Mouse (Mus musculus): ENCODE data around the gene Prl3d1. TPM values are rescaled to one million over a fixed set of nuclear protein-coding genes. Genes with fewer than 3 reads are reported as not detected.
"Not testable (repeated sequence)": the region's sequence is repeated elsewhere in the genome, so short reads cannot be mapped to it uniquely, and the experiment has no call there.

The Prl3d1 gene
- total RNA-seq (2014; fragmentation: Nextera tagmentation) = not detected in 2 replicates
- not detected in 2 replicates for total RNA-seq (2017)

GRCm38 (mm10) chr13:27093890-27094289, at the start of gene Prl3d1:
TSS of gene Prl3d1 (plus strand) at chr13:27094190.
- not testable (repeated sequence) for ATAC-seq (replicated peaks; ENCODE audit: poor library complexity, severe bottlenecking)

GRCm38 (mm10) chr13:27057270-27057669, 36.7 kb upstream of the Prl3d1 start, which contains the start of gene Prl:
TSS of gene Prl (plus strand) at chr13:27057570.
- ATAC-seq (replicated peaks; ENCODE audit: poor library complexity, severe bottlenecking) = no peak

GRCm38 (mm10) chr13:27059177-27059576, 34.8 kb upstream of the Prl3d1 start:
- ATAC-seq (replicated peaks; ENCODE audit: poor library complexity, severe bottlenecking) = no peak

GRCm38 (mm10) chr13:27121398-27121797, 27.4 kb downstream of the Prl3d1 start, which contains the start of gene Prl3d2:
TSS of gene Prl3d2 (plus strand) at chr13:27121698.
- not testable (repeated sequence) for ATAC-seq (replicated peaks; ENCODE audit: poor library complexity, severe bottlenecking)

GRCm38 (mm10) chr13:27148264-27148663, 54.3 kb downstream of the Prl3d1 start:
- no peak for ATAC-seq (replicated peaks; ENCODE audit: poor library complexity, severe bottlenecking)

Other genes with a start within 250 kb of the Prl3d1 start
- not detected in 2 replicates for gene Prl, start 36.6 kb upstream of the Prl3d1 start, total RNA-seq (2014; fragmentation: Nextera tagmentation)
- gene Prl, start 36.6 kb upstream of the Prl3d1 start, total RNA-seq (2017) = not detected in 2 replicates
- not detected in 2 replicates for gene Prl3d2, start 27.5 kb downstream of the Prl3d1 start, total RNA-seq (2014; fragmentation: Nextera tagmentation)
- gene Prl3d2, start 27.5 kb downstream of the Prl3d1 start, total RNA-seq (2017) = not detected in 2 replicates
- not detected in 2 replicates for gene Prl3d3, start 62.6 kb downstream of the Prl3d1 start, total RNA-seq (2014; fragmentation: Nextera tagmentation)
- not detected in 2 replicates for gene Prl3d3, start 62.6 kb downstream of the Prl3d1 start, total RNA-seq (2017)
- not detected in 2 replicates for gene Prl3c1, start 102.5 kb downstream of the Prl3d1 start, total RNA-seq (2014; fragmentation: Nextera tagmentation)
- gene Prl3c1, start 102.5 kb downstream of the Prl3d1 start, total RNA-seq (2017) = not detected in 2 replicates
- gene Prl3b1, start 147.7 kb downstream of the Prl3d1 start, total RNA-seq (2014; fragmentation: Nextera tagmentation) = not detected in 2 replicates
- gene Prl3b1, start 147.7 kb downstream of the Prl3d1 start, total RNA-seq (2017) = not detected in 2 replicates
- not detected in 2 replicates for gene Prl3a1, start 165.2 kb downstream of the Prl3d1 start, total RNA-seq (2014; fragmentation: Nextera tagmentation)
- not detected in 2 replicates for gene Prl3a1, start 165.2 kb downstream of the Prl3d1 start, total RNA-seq (2017)
- not detected in 2 replicates for gene Prl6a1, start 218.4 kb downstream of the Prl3d1 start, total RNA-seq (2014; fragmentation: Nextera tagmentation)
- gene Prl6a1, start 218.4 kb downstream of the Prl3d1 start, total RNA-seq (2017) = not detected in 2 replicates

All from granulocyte monocyte progenitor cell, adult 5-6 weeks (primary cell).